Mouse (Mus musculus) heart, postnatal 36 days (tissue): ENCODE data around the gene Cfap77. TPM values are rescaled to one million over a fixed set of nuclear protein-coding genes. Genes with fewer than 3 reads are reported as not detected.

Source experiments
- DNase-seq, 2 experiments: peaks; one replicate each; pipeline ENCODE4 v3.0.0; 2021 to 2022
- intact Hi-C: fragments of 180-260 bp; cut with DNase I; formaldehyde crosslinking; loops from one replicate; pipeline ENCODE4 v1.15.1; 2025
- total RNA-seq, 2 experiments: library from RNA; stranded (reverse); gene quantifications; 2 replicates each; pipeline ENCODE4 v1.2.3; 2021

The Cfap77 gene
- total RNA-seq, 2 experiments from 2014 or later = not detected

DNA sequence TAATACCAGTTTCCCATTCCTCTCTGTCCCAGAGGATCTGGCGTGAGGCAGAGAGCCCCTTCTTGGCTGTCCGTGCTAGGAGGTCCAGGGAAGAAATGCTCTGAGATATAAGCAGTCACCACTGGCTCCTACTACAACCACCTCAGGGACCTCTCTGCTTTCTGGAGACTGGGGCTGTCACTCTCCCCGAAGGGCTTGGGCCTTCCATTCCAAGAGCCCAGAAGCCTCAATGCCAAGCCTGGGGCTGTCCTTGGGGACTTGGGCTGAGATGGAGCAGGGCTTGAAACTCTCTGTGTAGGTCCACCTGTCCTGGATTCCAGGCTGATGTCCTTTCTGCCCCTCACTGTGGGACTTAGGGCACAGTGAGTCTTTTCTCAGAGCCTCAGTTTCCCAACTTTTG lies 144.0 kb downstream of the Cfap77 start:
- intact Hi-C loops = no loop called here
- no peak for DNase-seq

DNA sequence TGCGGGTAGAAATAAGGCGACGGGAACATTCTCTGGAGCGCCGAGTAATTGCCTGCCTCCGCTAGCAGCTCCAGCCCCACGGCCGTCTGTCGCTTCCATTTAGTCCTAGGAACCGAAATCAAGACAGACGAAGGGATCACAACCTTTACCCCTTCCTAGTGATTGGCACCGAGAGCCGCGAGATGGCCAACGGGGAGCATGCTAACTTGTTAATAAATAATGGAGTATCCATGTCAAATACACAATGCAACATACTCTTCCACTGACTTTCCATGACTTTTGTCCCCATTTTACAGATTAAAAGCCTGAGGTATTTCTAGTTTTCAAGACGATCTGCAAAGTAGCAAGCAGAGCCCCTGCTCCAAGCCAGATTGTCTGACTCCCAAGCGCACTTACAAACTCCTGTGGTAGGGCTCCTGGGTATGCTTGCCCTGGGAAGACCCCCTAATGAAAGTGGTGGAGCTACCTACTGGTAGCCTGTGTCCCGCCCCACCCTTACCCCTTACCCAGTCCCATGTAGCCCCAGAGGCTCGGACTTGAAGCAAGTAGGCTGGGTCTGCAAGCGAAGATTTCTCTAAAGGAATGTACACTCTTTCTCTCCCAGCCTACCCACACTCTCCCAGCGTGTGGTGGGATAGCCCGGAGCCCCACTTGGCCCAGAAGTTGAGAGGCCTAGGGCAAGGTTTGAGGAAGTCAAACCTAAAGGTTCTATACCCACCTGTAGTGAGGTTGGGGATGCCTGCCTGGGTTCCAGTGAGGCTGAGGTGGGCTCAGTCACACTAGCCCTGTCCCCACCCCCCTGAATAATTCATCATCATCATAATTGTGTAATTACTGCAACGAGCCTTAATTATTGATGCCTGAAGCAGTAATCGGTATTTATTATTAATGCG lies 144.8 kb downstream of the Cfap77 start:
- DNase-seq = no peak
- intact Hi-C loops = no loop called here

DNA sequence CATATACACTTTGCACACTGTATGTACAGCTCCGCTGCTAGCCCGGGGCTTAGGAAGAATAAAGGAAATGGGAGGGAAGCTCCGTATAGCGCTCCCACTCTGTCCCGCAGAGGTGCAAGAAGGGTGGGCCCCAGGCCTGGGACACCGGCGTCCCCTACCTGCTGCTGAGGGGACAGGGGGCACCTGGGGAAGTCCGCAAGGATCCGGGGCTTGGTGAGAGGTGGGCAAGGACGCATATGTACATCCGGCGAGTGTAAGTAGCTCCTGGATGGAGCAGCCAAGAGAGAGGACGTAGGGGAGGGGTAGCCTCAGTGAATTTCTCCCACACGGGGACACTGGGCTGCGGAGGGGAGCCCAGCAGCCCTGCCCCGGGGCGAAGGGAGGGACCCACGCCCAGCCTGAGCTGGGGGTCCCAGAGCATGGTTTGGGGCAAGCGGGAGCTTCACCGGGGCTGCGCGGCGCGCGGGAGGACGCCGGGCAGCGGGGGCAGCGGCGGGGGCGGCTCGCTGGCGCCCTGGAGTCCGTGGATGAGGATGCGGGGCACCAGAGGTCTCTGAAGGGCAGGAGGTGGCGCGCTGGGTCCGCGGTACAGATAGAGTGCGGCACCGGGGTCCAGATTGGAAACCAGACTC lies 145.6 kb downstream of the Cfap77 start:
- no peak for DNase-seq
- intact Hi-C loops = no loop called here

DNA sequence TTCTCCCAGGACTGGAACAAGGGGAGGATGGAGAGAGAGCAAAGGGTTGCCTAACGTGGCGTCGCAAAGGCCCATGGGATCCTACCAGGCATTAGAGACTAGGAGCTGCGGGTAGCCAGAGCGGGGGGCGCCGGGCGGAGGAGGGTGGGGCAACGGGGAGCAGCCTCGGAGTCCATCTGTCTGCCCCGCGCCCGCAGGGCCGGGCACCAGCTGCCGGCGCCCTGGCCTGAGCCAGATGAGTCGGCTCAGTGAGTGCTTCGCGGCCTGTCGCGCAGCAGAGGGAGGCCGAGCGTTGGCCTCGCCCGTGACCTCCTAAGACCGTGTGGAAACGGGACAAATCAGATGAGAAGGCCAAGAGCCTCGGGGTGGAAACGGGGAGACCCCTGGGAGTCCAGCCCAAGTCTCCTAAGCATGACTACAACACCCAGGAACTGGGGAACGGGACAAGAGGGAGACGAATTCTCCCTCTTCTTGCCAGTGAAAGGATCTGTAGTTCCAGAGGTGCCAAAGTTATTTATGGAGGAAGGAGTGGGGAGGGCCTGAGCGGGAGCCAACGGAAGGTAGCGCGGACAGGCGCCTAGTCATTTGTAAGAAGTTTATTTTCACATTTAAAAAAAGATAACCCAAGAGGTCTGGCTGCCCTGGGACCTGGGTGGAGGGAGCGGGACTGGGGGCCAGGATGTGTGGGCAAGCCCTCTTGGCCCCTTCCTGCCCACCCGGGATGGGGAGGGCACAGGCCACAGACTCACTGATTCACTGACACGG lies 146.3 kb downstream of the Cfap77 start:
- DNase-seq = no peak
- intact Hi-C loops = no loop called here

DNA sequence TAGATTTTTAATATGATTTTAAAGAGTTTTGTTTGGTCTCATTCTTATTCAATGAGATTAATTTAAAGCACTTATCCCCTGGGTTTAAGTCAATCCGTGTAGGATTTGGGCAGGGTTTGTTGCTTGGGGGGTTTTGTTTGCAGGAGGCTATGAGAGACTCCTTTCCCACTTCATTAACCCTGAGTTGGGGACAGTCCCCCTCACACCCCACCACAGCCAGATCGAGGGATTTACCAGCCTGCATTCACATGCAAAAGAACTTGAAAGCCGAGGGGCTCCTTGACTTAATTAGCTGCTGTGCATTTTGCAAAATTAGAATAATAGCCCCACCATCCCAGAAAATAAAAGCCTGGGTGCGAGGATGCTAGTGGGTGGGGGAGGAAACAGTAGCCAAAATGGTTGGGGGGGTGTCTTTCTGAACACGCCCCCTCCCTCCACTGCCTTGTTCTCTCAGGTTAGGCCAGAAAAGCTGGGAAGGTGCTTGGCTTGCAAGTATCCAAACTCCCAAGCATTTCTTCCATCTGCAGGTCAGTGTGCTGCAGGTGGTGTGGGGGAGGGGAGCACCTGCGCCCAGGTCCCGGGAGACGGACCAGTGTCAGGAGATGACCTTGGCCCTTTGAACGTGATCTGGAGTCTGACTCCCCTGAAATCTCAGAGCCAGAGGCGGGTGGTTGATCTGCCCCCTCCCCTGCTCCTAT lies 147.0 kb downstream of the Cfap77 start:
- no peak for DNase-seq
- intact Hi-C loops = no loop called here

DNA sequence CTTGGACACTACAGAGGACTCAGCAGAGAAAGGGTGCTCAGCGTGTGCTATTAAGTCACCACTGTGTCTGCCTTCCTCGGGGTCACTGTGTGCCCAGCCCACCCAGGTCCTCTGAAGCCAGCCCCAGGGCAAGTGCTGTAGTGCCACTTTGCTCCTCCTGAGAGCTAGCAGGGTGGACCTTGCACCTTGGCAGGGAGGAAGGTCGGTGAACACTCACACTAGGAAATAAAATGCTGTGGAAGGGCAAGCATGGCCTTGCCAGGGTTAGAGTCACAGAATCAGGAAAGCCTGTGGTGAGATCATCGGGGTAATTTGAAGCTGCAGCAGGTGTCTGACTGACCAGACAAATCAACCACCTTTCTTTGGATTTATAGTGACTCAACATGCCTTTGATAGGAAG lies 149.3 kb downstream of the Cfap77 start:
- intact Hi-C loops = no loop called here
- DNase-seq = no peak

DNA sequence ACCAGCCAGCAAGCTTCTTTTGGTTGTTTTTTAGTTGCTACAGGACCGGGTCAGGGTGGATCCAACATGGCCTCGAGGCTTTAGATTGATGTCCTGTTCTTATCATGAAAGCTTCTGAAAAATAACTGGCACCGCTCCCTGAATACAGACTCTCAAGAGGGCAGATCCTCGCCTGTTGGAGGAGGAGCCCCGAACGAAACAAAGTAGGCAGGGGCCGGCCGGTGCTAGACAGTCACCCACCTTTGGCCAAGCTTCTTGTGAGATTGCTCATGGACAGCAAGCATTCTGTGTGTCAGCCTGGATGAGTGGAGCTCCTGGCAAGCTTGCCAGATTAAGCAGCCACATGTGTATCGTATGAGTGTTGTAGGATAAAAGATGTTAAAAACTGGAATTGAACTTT lies 150.1 kb downstream of the Cfap77 start:
- intact Hi-C loops = no loop called here
- no peak for DNase-seq

DNA sequence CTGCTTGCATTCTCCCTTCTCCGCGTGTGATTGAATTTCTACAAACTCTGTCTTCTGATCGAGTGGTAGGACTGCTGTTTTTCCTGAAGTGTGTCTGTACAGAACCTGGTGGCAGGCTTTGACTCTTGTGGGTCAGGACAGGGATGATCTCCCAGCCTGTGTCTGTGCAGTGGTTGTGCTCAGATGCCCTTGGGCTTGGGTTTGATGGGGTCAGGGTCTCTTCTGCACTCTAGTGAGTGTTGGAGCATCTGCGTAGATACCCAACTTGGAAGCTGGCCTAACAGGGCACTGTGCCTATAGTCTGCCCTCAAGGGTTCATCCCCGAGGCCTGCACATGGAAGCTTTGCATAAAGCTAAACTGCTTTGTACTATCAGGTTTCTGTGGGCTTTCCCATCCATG lies 151.0 kb downstream of the Cfap77 start:
- no peak for DNase-seq
- intact Hi-C loops = no loop called here

DNA sequence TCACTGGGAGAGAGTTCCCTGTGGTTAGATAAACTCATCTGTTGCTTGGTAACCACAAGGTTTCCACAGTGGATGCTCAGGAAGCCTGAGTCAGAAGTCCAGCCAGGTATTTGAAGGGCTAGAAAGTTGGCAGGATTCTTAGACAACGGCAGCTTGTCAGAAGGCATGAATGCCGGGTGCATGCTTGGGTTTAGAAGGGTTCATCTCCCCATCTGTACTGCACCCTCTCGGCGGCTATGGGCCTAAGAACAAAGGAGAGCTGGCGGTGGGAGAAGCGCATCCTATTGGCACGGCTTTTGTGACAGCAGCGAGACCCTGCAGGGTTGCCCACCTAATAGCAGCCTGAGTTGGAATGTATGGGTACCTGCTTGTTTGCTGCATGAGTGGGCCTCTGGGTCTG lies 152.6 kb downstream of the Cfap77 start:
- no peak for DNase-seq
- intact Hi-C loops = no loop called here

DNA sequence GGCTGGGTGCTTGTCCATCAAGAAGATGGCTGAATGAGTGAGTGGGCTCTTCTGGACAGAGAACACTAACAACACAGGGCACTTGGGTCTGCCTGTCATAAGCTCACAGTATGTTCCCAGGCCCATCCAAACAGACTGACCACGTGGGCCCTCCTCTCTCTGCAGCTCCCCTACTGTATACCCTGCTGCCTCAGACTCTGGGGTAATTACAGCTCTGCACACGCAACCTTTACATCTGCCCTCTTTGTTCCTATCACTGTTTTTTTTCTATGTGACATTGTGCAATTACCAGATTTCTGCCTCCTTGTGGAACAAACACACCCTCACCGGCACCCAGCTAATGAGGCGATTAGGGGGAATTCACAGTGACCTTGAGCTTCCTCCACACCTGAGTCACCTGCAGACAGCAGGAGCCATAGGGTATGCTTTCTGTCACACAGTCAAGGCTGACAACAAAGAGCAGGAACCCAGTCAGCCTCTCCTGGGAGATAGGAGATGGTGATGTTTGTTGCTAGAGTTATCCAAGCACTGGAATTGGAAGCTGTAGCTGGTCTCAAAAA lies 157.4 kb downstream of the Cfap77 start:
- intact Hi-C loops = no loop called here
- DNase-seq = no peak

DNA sequence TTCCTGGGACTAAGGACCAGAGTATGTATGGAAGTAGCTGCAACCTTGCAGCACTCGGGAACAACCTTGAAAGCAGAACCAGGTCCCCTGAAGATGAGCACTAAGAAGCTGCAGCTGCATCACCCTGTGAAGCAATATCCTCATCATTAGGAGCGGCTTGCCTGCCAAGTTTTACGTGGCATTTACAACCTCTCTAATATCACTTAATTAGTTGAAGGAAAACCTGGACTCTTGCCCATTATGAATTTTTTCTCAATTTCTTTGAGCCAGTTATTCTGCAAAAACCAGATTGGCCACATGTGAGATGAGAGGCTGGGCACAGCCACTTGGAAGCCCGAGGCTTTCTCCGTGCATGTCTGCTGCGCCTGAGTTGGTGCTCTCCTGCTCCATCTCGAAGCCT lies 159.0 kb downstream of the Cfap77 start:
- intact Hi-C loops = no loop called here
- no peak for DNase-seq

DNA sequence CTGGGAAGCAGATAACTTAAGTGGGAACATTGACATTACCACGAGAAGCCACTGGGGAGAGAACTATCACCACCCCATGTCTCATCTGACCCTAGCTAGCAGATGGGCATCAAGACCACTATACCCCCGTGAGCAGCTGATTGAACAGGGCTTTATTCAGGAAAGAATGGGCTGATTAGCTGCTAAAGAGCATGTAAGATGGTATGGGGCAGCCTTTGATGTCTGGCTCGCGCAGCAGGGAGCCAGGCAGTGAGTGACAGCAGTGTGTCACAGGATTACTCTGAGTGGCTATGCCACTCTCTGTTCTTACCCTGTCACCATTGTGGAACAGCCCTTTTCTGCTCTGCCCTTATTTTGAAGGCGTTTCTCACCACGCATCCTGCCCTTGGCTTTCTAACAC lies 161.3 kb downstream of the Cfap77 start:
- no peak for DNase-seq
- intact Hi-C loops = no loop called here

DNA sequence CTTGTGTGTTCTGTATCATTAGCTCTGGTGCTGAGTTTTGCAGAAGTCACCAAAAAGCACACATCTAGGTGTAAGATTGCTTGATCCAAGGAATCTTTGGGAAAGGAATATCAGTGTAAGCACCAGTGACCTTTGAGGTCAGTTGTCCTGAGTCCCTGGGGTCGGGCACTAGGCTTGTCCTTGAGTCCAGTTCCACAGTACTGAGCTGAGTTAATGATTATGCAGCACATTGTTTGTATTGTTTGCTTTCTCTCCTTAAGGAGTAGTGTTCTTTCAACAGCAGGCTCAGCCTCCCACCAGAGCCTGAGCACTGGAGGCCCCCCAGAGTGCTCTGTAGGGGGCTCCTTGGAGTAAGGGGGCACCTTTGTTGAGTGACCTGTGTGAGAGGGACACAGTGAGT lies 162.1 kb downstream of the Cfap77 start:
- intact Hi-C loops = no loop called here
- DNase-seq = no peak

DNA sequence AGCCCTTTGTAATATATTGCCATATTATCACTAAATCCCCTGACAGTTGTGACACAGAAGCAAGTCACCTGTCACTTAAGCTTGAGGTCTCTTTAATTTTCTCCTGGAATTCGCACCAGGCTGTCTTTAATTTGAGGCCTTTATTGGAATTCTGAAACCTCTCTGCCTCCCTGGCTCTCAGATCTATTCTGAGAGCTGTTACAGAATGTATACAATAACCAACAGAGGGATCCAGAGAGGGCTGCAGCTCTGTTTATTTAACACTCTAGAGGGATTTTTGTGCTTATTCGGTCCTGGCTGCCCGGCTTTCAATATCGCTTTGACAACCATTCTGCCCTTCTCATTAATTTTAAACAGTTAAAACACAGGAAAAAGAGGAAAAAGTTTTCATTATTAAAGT lies 170.0 kb downstream of the Cfap77 start:
- no peak for DNase-seq
- intact Hi-C loops = no loop called here

DNA sequence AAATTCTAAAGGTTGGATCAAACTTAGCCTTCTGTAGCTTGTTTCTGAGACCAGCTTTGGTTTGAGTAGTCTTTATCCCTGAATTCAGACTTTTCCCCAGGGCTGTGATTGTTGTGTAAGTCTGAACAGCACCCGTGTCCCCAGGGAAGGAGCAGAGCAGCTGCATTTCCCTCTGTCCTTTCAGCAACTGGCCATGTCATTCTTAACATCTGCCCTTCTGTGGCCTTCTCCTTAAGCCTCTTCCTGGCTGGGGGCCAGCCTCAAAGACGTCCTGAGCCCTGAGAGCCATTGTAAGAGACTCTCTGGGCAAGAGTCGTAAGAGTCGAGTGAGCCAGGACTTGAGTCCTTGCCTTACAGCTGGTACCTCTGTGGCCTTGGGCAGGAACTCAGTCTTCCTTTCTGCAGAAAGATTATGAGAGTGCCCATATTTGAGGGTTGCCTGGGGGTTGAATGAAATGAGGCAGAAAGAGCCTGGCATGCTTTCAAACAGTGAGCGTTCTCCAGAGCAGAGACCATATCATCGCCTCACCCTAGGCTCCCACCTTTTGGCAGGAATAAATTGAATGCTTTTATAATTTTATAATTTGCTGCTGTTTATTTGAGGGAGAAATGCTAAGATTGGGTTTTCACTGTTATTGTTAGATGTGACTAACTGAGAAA lies 171.9 kb downstream of the Cfap77 start:
- intact Hi-C loops = no loop called here
- DNase-seq = peak in 1 of 2 experiments; percentile 10

DNA sequence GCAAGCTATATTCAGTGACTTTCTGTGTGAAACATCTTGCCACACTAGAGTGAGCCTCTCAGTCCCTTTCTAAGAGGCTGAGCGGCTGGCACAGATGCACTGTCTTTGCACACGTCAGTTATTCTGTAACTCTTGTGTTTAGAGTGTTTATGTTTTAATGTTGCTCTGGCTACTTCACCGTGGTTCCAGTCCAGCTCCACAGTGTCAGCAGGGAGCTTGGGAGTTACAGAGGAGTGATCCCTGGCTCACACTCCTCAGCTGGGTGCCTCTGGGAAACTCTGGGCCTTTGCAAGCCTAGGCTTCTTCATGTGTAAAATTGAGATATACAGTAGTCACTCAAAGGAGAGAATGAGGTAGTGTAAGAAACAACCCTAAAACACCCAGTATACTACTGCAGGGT lies 172.8 kb downstream of the Cfap77 start:
- DNase-seq = no peak
- intact Hi-C loops = no loop called here

DNA sequence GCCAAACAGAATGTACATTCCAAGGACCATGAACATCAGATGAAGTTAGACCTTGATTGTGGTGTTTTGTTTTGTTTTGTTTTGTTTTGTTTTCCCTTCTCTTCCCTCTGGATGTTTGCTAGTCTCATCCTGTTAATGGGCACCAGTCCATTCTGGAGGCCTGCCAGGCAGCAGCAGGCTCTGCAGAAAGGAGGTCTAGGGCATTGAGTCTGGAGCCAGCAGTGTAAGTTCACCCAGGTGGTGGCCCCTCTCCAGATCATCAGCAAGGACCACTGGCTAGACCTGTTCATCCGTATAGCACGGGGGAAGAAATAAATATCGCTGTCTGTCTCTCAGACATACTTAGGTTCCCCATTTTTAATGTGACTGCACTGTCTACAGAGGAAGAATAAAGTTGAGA lies 173.6 kb downstream of the Cfap77 start:
- intact Hi-C loops = no loop called here

More for the DNA sequence above, 173.6 kb downstream of the Cfap77 start:
- DNase-seq = peak in 1 of 2 experiments; percentile 5
